Mouse (Mus musculus) bone marrow macrophage, adult 2 months (primary cell): ENCODE measurements around the gene Plppr2.

ENCODE experiments used
- CTCF ChIP-seq: IDR thresholded peaks from 2 replicates; pipeline ENCODE4 v1.5.1; 2012; ENCODE audit warnings: low read depth, mild to moderate bottlenecking, low read length, moderate library complexity
- POLR2A ChIP-seq: IDR thresholded peaks from 2 replicates; pipeline ENCODE4 v1.6.1; 2012; ENCODE audit warnings: mild to moderate bottlenecking, low read depth, low read length, borderline replicate concordance

- TF ChIP-seq POLR2A (no peak), CTCF (no peak)
Measured at GRCm38 (mm10) chr9:21951977-21952376, 15.1 kb downstream of the Plppr2 start.
